In the genomic region with DNA sequence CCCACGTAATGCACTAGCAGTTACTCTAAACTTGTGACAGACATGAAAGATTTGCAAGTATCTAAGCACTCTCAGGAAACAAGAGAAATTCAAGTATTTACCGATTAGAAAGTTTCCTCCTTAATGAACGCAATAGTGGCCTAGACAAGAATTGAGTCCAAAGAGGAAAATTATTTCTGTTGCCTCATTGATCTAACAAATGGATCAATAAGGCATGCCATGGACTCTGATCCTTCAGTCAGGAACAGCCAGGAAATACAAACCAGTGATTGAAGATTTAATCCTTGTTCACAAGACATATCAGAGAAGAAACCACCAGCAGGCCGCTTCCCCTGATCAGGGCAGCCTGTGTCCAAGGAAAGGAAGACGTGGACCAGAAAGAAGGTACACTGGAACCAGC, we compare ENCODE assay signal across 18 mouse cellular contexts.
A peak's percentile ranks its signal among the peaks of the same experiment; 100 is the strongest.
DNase-seq lines count a peak whose midpoint lies in the region; ATAC-seq and TF ChIP-seq lines count a peak whose summit lies in the region.
"Had no signal": no experiment of that assay in that cellular context is flagged by ENCODE, and none has a peak within 500 bp of the region (broad histone marks: within the 10 kb centered on the region; RNA-seq: fewer than 3 reads in every experiment).

No protein-coding gene starts in this region.

- no peak for TF ChIP-seq CTCF in liver, adult 2 months (IDR thresholded peaks at IDR 0.05; ENCODE audit: low read depth, low read length)

- no peaks in the 10 kb centered on the region for H3K9me3 ChIP-seq in heart, embryonic 12.5 days (replicated peaks)
- H3K9me3 ChIP-seq in liver, embryonic 15.5 days (replicated peaks), result no peaks in the 10 kb centered on the region
- no peaks in the 10 kb centered on the region for H3K9me3 ChIP-seq in midbrain, embryonic 13.5 days
- H3K9me3 ChIP-seq: embryonic facial prominence, embryonic 13.5 days; forebrain, embryonic 12.5 days; hindbrain, embryonic 12.5 days had no signal

- intact Hi-C loops in heart, postnatal 25 days (cut with DNase I), result loop anchor here (5.0 kb wide), 1 partner anchor 75 kb away; no protein-coding TSS in a partner anchor

- no peak overlapping the region for H3K27ac ChIP-seq in heart, embryonic 12.5 days (ENCODE audit: poor library complexity, severe bottlenecking)
- H3K27ac ChIP-seq in liver, adult 2 months (replicated peaks; ENCODE audit: insufficient read depth, low read depth, low read length), result peak overlapping the region; percentile 89
- H3K27ac ChIP-seq in liver, embryonic 15.5 days (replicated peaks), result 0 out of 2 replicates have a peak overlapping the region, but pooled peaks have one; percentile 48
- H3K27ac ChIP-seq in midbrain, embryonic 13.5 days, result no peak overlapping the region
- H3K27ac ChIP-seq: embryonic facial prominence, embryonic 13.5 days; forebrain, embryonic 12.5 days; hindbrain, embryonic 12.5 days; hindbrain, postnatal 0 days had no signal

- peaks cover 18% of the 10 kb centered on the region for H3K36me3 ChIP-seq in heart, embryonic 12.5 days
- H3K36me3 ChIP-seq in liver, adult 2 months (ENCODE audit: control insufficient read depth, insufficient read depth, low read length), result no peaks in the 10 kb centered on the region
- H3K36me3 ChIP-seq in liver, embryonic 15.5 days (replicated peaks), result no peaks in the 10 kb centered on the region
- peaks cover 12% of the 10 kb centered on the region for H3K36me3 ChIP-seq in midbrain, embryonic 13.5 days
- H3K36me3 ChIP-seq: hindbrain, embryonic 12.5 days had no signal

- peaks cover 70% of the 10 kb centered on the region for H3K4me1 ChIP-seq in heart, embryonic 12.5 days (replicated peaks)
- H3K4me1 ChIP-seq in liver, adult 2 months (ENCODE audit: control insufficient read depth, insufficient read depth, low read length), result peaks cover 35% of the 10 kb centered on the region
- H3K4me1 ChIP-seq in liver, embryonic 15.5 days (replicated peaks), result peaks cover 6% of the 10 kb centered on the region; the same call in 1 of the 2 replicates
- peaks cover 82% of the 10 kb centered on the region for H3K4me1 ChIP-seq in midbrain, embryonic 13.5 days (replicated peaks)

- H3K4me2 ChIP-seq in heart, embryonic 12.5 days, result no peak overlapping the region
- H3K4me2 ChIP-seq in liver, embryonic 15.5 days, result 0 out of 2 replicates have a peak overlapping the region, but pooled peaks have one; percentile 14
- H3K4me2 ChIP-seq in midbrain, embryonic 13.5 days (replicated peaks), result no peak overlapping the region
- H3K4me2 ChIP-seq: embryonic facial prominence, embryonic 13.5 days; forebrain, embryonic 12.5 days; hindbrain, embryonic 12.5 days had no signal

- no peak overlapping the region for H3K4me3 ChIP-seq in heart, embryonic 12.5 days
- 0 out of 2 replicates have a peak overlapping the region, but pooled peaks have one; percentile 19 for H3K4me3 ChIP-seq in liver, adult 2 months (ENCODE audit: insufficient read depth, low read depth, low read length)
- H3K4me3 ChIP-seq in liver, embryonic 15.5 days (replicated peaks), result no peak overlapping the region
- H3K4me3 ChIP-seq in midbrain, embryonic 13.5 days (replicated peaks), result no peak overlapping the region
- H3K4me3 ChIP-seq: embryonic facial prominence, embryonic 13.5 days; forebrain, embryonic 12.5 days; hindbrain, embryonic 12.5 days had no signal

- H3K27me3 ChIP-seq in heart, embryonic 12.5 days (replicated peaks), result no peaks in the 10 kb centered on the region
- no peaks in the 10 kb centered on the region for H3K27me3 ChIP-seq in liver, adult 2 months (ENCODE audit: control insufficient read depth, insufficient read depth, low read length)
- no peaks in the 10 kb centered on the region for H3K27me3 ChIP-seq in liver, embryonic 15.5 days
- no peaks in the 10 kb centered on the region for H3K27me3 ChIP-seq in midbrain, embryonic 13.5 days
- H3K27me3 ChIP-seq: embryonic facial prominence, embryonic 13.5 days; forebrain, embryonic 12.5 days; hindbrain, embryonic 12.5 days had no signal

- TF ChIP-seq POLR2A in liver, adult 2 months (IDR thresholded peaks at IDR 0.05; ENCODE audit: extremely low read depth, insufficient read depth, low read length), result no peak

- H3K9ac ChIP-seq in heart, embryonic 12.5 days, result 0 out of 2 replicates have a peak overlapping the region, but pooled peaks have one; percentile 10
- H3K9ac ChIP-seq in liver, adult 2 months (ENCODE audit: low read depth, low read length), result peak overlapping the region; percentile 47; the same call in 1 of the 2 replicates
- H3K9ac ChIP-seq in liver, embryonic 15.5 days, result no peak overlapping the region
- no peak overlapping the region for H3K9ac ChIP-seq in midbrain, embryonic 13.5 days (replicated peaks)
- H3K9ac ChIP-seq: embryonic facial prominence, embryonic 13.5 days; forebrain, embryonic 12.5 days; hindbrain, embryonic 12.5 days had no signal

- ATAC-seq in heart, embryonic 12.5 days (ENCODE audit: insufficient number of reproducible peaks, low FRiP score), result no peak
- no peak for ATAC-seq in liver, embryonic 15.5 days (ENCODE audit: insufficient read depth)
- no peak for ATAC-seq in midbrain, embryonic 13.5 days
- ATAC-seq: forebrain, embryonic 16.5 days; hindbrain, postnatal 0 days had no signal

- no peak for DNase-seq in heart, postnatal 25 days (ENCODE audit: low spot score)
- DNase-seq in liver, adult 2 months (ENCODE audit: extremely low read depth, low read depth, low spot score), result peak; percentile 93
- no peak for DNase-seq in liver
- DNase-seq in cerebellum, adult 9-11 months, result no peak
- DNase-seq: adrenal gland, postnatal 14 days; cerebellum, adult 11-12 months; cerebellum, adult 9-10 months; cerebellum, postnatal 36 days; gastrocnemius, postnatal 14 days; heart, postnatal 4 days had no signal

- H3K79me2 ChIP-seq in liver, adult 2 months (ENCODE audit: control insufficient read depth, insufficient read depth, low read length), result peaks cover 17% of the 10 kb centered on the region

- WGBS in heart, embryonic 12.5 days, result 80% methylated on average over 5 of the region's 5 CpGs
- 17% methylated on average over 5 of the region's 5 CpGs for WGBS in liver, adult 2 months
- 57% methylated on average over 5 of the region's 5 CpGs for WGBS in liver, embryonic 15.5 days (ENCODE audit: insufficient replicate concordance)
- WGBS in midbrain, embryonic 13.5 days, result 93% methylated on average over 5 of the region's 5 CpGs

Comparison
In these comparisons a context has a peak if more than half of its experiments do, and no peak if none do; other contexts are left out.
1. H3K9ac ChIP-seq: peak in heart, embryonic 12.5 days (single experiment) and liver, adult 2 months (single experiment); none in liver, embryonic 15.5 days (single experiment) and midbrain, embryonic 13.5 days (single experiment).
2. H3K27ac ChIP-seq: peak in liver, adult 2 months (single experiment) and liver, embryonic 15.5 days (single experiment); none in heart, embryonic 12.5 days (single experiment) and midbrain, embryonic 13.5 days (single experiment).